Mouse (Mus musculus): Measurements from ENCODE around the gene Rcc1l. TPM values are rescaled to one million over a fixed set of nuclear protein-coding genes. Genes with fewer than 3 reads are reported as not detected.

Gene Rcc1l
- polyA plus RNA-seq, 1 experiment = 14.5 TPM

DNA sequence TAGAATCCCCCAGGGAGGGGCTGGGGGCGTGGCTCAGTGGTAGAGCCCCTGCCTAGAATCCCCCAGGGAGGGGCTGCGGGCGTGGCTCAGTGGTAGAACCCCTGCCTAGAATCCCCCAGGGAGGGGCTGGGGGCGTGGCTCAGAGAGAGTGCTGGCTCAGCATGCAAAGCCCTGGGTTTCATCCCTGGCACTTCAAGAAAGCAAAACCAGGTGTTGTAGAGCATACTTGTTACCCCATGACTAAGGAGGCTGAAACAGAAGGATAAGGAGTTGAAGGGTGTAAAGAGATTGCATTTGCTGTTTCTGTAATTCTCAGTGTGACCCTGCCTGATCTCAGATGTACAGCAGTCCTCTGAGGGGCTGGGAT is 54.7 kb downstream of the Rcc1l start:
- no peak for TF ChIP-seq CTCF (IDR thresholded peaks at IDR 0.05; ENCODE audit: extremely low read depth, insufficient read depth, low read length)
- Histone ChIP-seq H3K4me1 (ENCODE audit: control insufficient read depth, insufficient read depth, low read length) (no peaks in the 10 kb centered on the region), H3K4me3 (ENCODE audit: insufficient read depth, low read length) (no peak overlapping the region), H3K27ac (ENCODE audit: insufficient read depth, low read length) (no peak overlapping the region)

DNA sequence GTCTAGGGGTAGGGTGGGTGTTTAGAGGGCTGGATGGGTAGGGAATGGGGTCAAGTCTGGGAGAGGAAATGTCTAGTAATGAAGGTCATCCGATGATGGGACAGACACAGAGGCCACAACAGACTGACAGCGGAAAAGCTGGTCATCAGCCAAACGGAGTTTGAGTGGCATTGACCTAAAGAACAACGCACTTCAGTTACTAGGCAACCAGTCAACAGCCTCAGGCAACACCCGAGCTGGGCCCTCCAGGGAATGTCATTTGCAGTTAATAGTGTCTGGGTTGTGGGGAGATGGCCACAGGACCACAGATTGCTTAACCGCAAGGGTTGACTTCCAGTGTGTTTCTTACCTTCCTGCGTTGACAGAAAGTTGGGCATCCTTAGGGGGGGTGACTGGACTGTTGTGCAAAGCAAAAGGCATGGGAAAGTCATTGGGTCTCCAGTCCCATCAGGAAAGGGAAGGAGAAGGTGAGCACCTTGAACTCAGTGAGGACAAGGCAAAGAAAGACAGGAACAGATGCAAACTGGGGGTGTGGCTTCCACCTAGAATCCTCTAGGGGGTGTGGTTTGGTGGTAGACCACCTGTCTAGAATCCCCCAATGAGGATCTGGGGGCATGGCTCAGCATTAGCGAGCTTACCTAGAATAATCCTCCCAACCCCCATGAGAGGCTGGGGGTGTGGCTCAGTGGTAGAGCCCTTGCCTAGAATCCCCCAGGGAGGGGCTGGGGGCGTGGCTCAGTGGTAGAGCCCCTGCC is 55.3 kb downstream of the Rcc1l start:
- Histone ChIP-seq H3K27ac (ENCODE audit: insufficient read depth, low read length) (no peak overlapping the region), H3K4me1 (ENCODE audit: control insufficient read depth, insufficient read depth, low read length) (no peaks in the 10 kb centered on the region), H3K4me3 (ENCODE audit: insufficient read depth, low read length) (no peak overlapping the region)
- TF ChIP-seq CTCF (IDR thresholded peaks at IDR 0.05; ENCODE audit: extremely low read depth, insufficient read depth, low read length) (no peak), POLR2A (IDR thresholded peaks at IDR 0.05; ENCODE audit: extremely low read depth, insufficient read depth, low read length) (no peak)

DNA sequence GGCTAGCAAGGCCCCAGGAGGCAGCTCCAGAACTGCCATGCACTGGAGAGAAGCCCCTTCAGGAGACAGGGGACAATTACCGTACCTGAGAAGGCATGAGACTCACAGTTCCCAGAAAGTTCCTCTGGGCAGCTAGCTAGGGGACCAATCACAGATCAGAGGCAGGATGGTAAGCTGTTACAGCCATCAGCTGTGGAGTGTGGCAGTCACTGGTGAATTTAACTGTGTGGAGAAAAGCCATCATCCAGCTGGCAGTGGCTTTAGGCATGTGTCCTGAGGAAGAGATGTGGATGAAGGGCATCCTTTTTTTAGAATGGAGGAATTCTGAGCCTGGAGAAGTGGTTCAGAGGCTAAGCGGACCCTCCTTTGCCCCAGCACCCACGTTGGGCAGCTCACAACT is 56.4 kb downstream of the Rcc1l start:
- TF ChIP-seq POLR2A (IDR thresholded peaks at IDR 0.05; ENCODE audit: extremely low read depth, insufficient read depth, low read length) (no peak), CTCF (IDR thresholded peaks at IDR 0.05; ENCODE audit: extremely low read depth, insufficient read depth, low read length) (no peak)
- H3K4me3 ChIP-seq (ENCODE audit: insufficient read depth, low read length) = no peak overlapping the region
- no peak overlapping the region for H3K27ac ChIP-seq (ENCODE audit: insufficient read depth, low read length)
- H3K4me1 ChIP-seq (ENCODE audit: control insufficient read depth, insufficient read depth, low read length) = no peaks in the 10 kb centered on the region

DNA sequence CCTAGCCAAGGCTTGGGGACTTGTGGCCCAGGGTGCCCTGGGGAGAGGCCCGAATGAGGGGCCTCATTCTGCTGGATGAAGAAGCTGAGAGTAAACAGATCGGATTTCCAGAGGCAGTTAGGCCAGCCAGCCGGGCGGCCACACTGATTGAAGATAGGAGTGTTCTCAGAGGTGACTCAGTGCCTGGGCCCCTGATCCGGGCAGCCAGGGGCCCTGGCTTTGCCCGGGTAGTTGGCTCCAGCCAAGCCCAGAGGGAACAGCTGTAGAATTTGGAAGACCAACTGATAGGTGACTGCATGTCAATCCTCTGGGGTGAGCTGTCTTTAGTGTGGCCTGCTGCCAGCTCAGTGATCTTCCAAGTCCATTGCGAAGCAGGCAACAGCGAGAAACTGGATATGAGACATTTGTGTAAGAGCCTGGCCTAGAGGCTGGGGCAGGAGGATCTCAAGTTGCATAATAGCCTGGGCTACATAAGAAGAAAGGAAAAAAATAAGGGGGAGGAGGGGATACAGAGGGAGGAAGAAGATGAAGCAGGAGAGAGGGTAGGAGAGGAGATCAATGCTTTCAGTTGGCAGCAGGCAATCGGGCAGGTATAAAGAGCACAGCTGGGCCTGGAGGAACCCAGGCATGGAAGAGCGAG is 57.0 kb downstream of the Rcc1l start:
- no peaks in the 10 kb centered on the region for H3K4me1 ChIP-seq (ENCODE audit: control insufficient read depth, insufficient read depth, low read length)
- no peak overlapping the region for H3K27ac ChIP-seq (ENCODE audit: insufficient read depth, low read length)
- TF ChIP-seq POLR2A (IDR thresholded peaks at IDR 0.05; ENCODE audit: extremely low read depth, insufficient read depth, low read length) (no peak), CTCF (IDR thresholded peaks at IDR 0.05; ENCODE audit: extremely low read depth, insufficient read depth, low read length) (no peak)
- no peak overlapping the region for H3K4me3 ChIP-seq (ENCODE audit: insufficient read depth, low read length)

DNA sequence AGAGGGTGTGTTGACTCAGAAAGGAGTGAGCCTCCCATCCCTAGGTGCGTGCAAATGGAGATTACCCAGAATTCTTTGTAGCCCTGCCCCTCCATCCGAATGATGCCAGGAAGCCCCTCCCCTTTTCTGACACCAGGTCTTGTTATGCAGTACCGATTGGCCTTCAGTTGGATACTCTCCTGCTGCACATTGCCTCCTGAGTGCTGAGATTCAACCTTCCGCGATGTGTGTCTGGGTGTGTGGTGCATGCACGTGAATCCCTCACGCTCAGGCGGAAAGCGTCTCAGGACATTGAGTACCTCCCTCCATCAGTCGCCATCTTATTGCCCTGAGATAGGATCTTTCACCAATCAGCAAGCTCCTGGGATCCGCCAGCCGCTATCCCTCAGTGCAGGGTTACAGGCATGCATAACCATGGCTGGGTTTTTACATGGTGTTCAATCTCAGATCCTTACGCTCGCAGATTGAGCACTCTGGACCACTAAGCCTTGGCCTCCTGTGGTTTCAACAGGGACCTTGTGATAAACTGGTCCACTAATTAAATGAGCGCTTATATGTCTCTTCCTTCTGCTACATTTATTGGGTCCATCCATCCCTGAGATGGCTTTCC is 57.7 kb downstream of the Rcc1l start:
- H3K4me1 ChIP-seq (ENCODE audit: control insufficient read depth, insufficient read depth, low read length) = no peaks in the 10 kb centered on the region
- TF ChIP-seq POLR2A (IDR thresholded peaks at IDR 0.05; ENCODE audit: extremely low read depth, insufficient read depth, low read length) = no peak
- TF ChIP-seq CTCF (IDR thresholded peaks at IDR 0.05; ENCODE audit: extremely low read depth, insufficient read depth, low read length) = no peak

DNA sequence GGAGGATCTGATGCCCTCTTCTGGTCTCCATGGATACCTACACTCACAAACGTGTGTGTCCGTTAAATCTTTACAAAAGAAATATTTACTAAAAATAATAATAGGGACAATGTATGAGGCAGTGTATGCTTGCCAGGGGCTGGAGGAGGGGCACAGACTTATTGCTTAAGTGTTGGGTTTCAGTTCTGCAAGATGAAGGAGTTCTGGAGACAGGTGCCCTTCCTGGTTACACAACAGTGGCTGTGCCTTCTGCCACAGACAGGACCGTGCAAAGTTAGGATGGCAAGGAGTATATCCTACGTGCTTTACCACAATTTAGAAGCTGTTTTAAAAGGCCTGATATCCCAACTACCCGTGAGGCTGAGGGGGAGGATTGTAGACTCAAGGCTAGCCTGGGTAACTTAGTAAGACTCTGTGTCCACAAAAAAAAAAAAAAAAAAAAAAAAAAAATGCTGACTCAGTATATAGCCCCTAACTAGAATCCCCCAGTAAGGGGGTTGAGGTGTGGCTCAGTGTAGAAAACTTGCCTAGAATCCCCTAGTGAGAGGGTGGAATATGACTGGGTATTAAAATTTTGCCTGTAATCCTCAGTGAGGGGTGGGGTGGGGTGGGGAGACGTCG is 60.8 kb downstream of the Rcc1l start:
- Histone ChIP-seq H3K4me1 (ENCODE audit: control insufficient read depth, insufficient read depth, low read length) (no peaks in the 10 kb centered on the region), H3K27ac (ENCODE audit: insufficient read depth, low read length) (no peak overlapping the region), H3K4me3 (ENCODE audit: insufficient read depth, low read length) (no peak overlapping the region)
- no peak for TF ChIP-seq CTCF (IDR thresholded peaks at IDR 0.05; ENCODE audit: extremely low read depth, insufficient read depth, low read length)
- TF ChIP-seq POLR2A (IDR thresholded peaks at IDR 0.05; ENCODE audit: extremely low read depth, insufficient read depth, low read length) = no peak

More for the DNA sequence above, 57.7 kb downstream of the Rcc1l start:
- no peak overlapping the region for H3K4me3 ChIP-seq (ENCODE audit: insufficient read depth, low read length)
- no peak overlapping the region for H3K27ac ChIP-seq (ENCODE audit: insufficient read depth, low read length)

DNA sequence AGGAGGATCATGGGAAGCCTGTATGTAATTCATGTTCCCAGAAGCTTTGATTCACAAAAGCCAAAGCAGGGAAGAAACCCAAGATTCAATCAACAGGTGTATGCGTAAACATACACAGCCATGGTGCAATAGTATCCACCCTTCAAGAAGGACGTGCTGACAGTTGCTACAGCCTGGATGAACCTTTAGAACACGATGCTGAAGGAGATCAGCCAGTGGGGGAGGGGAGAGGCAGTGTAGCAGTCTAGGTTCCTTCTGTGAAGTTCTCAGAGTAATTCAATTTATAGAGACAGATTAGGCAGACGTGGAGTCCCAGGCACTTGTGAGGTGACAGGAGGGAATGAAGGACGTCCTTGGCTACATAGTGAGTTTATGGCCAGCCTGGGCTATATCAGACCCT is 61.6 kb downstream of the Rcc1l start:
- TF ChIP-seq CTCF (IDR thresholded peaks at IDR 0.05; ENCODE audit: extremely low read depth, insufficient read depth, low read length) (no peak), POLR2A (IDR thresholded peaks at IDR 0.05; ENCODE audit: extremely low read depth, insufficient read depth, low read length) (no peak)
- no peak overlapping the region for H3K27ac ChIP-seq (ENCODE audit: insufficient read depth, low read length)
- H3K4me1 ChIP-seq (ENCODE audit: control insufficient read depth, insufficient read depth, low read length) = no peaks in the 10 kb centered on the region
- H3K4me3 ChIP-seq (ENCODE audit: insufficient read depth, low read length) = no peak overlapping the region

DNA sequence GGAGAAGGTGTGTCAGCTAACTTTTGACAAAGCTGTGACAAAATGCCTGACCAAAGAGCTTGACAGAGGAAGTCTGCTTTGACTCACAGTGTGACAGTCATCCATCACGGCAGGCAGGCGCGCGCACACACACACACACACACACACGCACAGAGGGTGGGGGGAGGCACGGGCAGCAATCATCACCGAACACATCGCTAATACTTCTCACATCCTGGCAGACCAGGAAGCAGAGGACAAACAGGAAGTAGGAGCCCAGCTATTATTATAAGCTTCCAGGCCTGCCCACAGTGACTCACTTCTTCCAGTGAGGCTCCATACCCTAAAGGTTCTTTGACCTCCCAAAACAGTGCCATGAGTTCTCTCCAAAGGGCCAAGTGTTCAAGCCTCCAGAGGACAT is 70.7 kb downstream of the Rcc1l start:
- TF ChIP-seq CTCF (IDR thresholded peaks at IDR 0.05; ENCODE audit: extremely low read depth, insufficient read depth, low read length) = no peak
- no peak for TF ChIP-seq POLR2A (IDR thresholded peaks at IDR 0.05; ENCODE audit: extremely low read depth, insufficient read depth, low read length)
- H3K27ac ChIP-seq (ENCODE audit: insufficient read depth, low read length) = no peak overlapping the region
- peaks cover 4% of the 10 kb centered on the region for H3K4me1 ChIP-seq (ENCODE audit: control insufficient read depth, insufficient read depth, low read length)
- no peak overlapping the region for H3K4me3 ChIP-seq (ENCODE audit: insufficient read depth, low read length)

DNA sequence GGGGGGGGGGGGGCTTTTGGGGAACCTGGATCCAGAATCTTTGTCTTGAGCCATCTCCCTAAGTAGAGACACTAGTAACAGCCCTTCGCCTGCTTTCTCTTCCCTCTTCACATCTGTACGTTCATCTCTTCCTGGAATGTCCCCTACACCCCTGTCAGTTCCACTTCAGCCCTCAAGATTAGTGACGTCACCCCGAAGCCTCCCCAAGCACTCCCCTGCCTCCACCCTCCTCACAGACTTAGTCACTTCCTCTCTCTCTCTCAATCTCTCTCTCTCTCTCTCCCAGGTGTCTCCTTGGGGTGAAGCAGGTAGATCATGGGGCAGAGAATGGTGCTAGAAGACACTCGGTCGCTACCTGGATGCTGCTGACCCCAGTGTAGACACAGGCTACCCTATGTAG is 73.9 kb downstream of the Rcc1l start:
- no peak for TF ChIP-seq POLR2A (IDR thresholded peaks at IDR 0.05; ENCODE audit: extremely low read depth, insufficient read depth, low read length)
- TF ChIP-seq CTCF (IDR thresholded peaks at IDR 0.05; ENCODE audit: extremely low read depth, insufficient read depth, low read length) = no peak
- Histone ChIP-seq H3K4me1 (ENCODE audit: control insufficient read depth, insufficient read depth, low read length) (peaks cover 4% of the 10 kb centered on the region), H3K27ac (ENCODE audit: insufficient read depth, low read length) (no peak overlapping the region), H3K4me3 (ENCODE audit: insufficient read depth, low read length) (no peak overlapping the region)

Measured in cortical plate, adult 2 months (tissue).